Mouse (Mus musculus): ENCODE measurements around the gene Olfr8. TPM values are rescaled to one million over a fixed set of nuclear protein-coding genes. Genes with fewer than 3 reads are reported as not detected.

Olfr8 gene
- not detected in 4 replicates for total RNA-seq (2023)

GRCm38 (mm10) chr10:78950336-78950735, at the start of gene Olfr8:
Gene Olfr8 (plus strand): TSS chr10:78950636.

GRCm38 (mm10) chr10:78912871-78913270, 37.6 kb upstream of the Olfr8 start, which contains the start of gene Olfr1354:
Gene Olfr1354 (plus strand): TSS chr10:78913171.

GRCm38 (mm10) chr10:78963009-78963408, 12.6 kb downstream of the Olfr8 start, which contains the start of gene Olfr1353:
Gene Olfr1353 (plus strand): TSS chr10:78963309.

GRCm38 (mm10) chr10:78980750-78981149, 30.3 kb downstream of the Olfr8 start, which contains the start of gene Olfr1352:
Gene Olfr1352 (plus strand): TSS chr10:78981050.

Other genes starting within 250 kb of the Olfr8 start
- not detected in 4 replicates for gene Casp14, start 232.3 kb upstream of the Olfr8 start, total RNA-seq (2023)
- gene Ccdc105, start 197.6 kb upstream of the Olfr8 start, total RNA-seq (2023): not detected in 4 replicates
- gene Slc1a6, start 170.1 kb upstream of the Olfr8 start, total RNA-seq (2023): not detected in 4 replicates
- not detected in 4 replicates for gene Olfr1356, start 98.5 kb upstream of the Olfr8 start, total RNA-seq (2023)
- not detected in 4 replicates for gene Olfr1355, start 75.1 kb upstream of the Olfr8 start, total RNA-seq (2023)
- not detected in 4 replicates for gene Olfr1354, start 37.5 kb upstream of the Olfr8 start, total RNA-seq (2023)
- gene Olfr1353, start 12.7 kb downstream of the Olfr8 start, total RNA-seq (2023): not detected in 4 replicates
- gene Olfr1352, start 30.4 kb downstream of the Olfr8 start, total RNA-seq (2023): not detected in 4 replicates
- not detected in 4 replicates for gene Olfr1351, start 61.8 kb downstream of the Olfr8 start, total RNA-seq (2023)
- not detected in 4 replicates for gene Olfr57, start 78.1 kb downstream of the Olfr8 start, total RNA-seq (2023)
- 16.9 to 20.4 TPM (median 19.5 TPM) in 4 replicates for gene 2610008E11Rik, start 147.0 kb downstream of the Olfr8 start, total RNA-seq (2023)
- gene Vmn2r80, start 198.1 kb downstream of the Olfr8 start, total RNA-seq (2023): not detected in 4 replicates

All from B cell, adult 62 days (primary cell).